Mouse (Mus musculus) gastrocnemius, postnatal 36 days (tissue): ENCODE measurements around the gene Srrm2. TPM values are rescaled to one million over a fixed set of nuclear protein-coding genes. Genes with fewer than 3 reads are reported as not detected.

Experiments used
- DNase-seq, 2 experiments: peaks; one replicate each; pipeline ENCODE4 v3.0.0; 2022
- intact Hi-C: fragments of 180-260 bp; cut with DNase I; formaldehyde crosslinking; loops from one replicate; pipeline ENCODE4 v1.15.1; 2025
- long read RNA-seq, 2 experiments: library from polyadenylated mRNA; stranded (forward); transcript quantifications; one replicate each; pipeline ENCODE4 v2.0.0; 2021
- total RNA-seq, 2 experiments: library from RNA; stranded (reverse); gene quantifications; 2 replicates each; pipeline ENCODE4 v1.2.3; 2021

The Srrm2 gene
- 100 to 1,000 TPM; 153 to 189 TPM for total RNA-seq
- long read RNA-seq, experiment 1, partial matches to known transcripts: 1 of 18 reads
- long read RNA-seq, experiment 1, other reads (novel, unspliced or antisense): 17 of 18 reads
- long read RNA-seq, experiment 2, partial matches to known transcripts: 1 of 12 reads
- long read RNA-seq, experiment 2, other reads (novel, unspliced or antisense): 10 of 12 reads

GRCm38 (mm10) chr17:23790269-23791078 lies at the start of gene Srrm2:
Srrm2 (plus strand) TSS chr17:23790532.
- intact Hi-C loops: no loop called here

GRCm38 (mm10) chr17:23740598-23741021 lies 49.7 kb upstream of the Srrm2 start, which contains the start of gene Paqr4:
Paqr4 (minus strand) TSS chr17:23740867.
- intact Hi-C loops: loop anchor here (5.0 kb wide), 1 partner anchor 57 kb away; no protein-coding TSS in a partner anchor
- DNase-seq: no peak

More at GRCm38 (mm10) chr17:23790269-23791078, at the start of gene Srrm2:
- DNase-seq: peak; percentile 43 to 45

- intact Hi-C loops: loop anchor here (5.0 kb wide), 1 partner anchor 56 kb away; no protein-coding TSS in a partner anchor
- DNase-seq: no peak
These were observed 48.7 kb upstream of the Srrm2 start for GRCm38 (mm10) chr17:23741359-23742209.

- intact Hi-C loops: loop anchor here (5.0 kb wide), 1 partner anchor 55 kb away; no protein-coding TSS in a partner anchor
- no peak for DNase-seq
These were observed 48.0 kb upstream of the Srrm2 start for GRCm38 (mm10) chr17:23742210-23742793.

GRCm38 (mm10) chr17:23742941-23743340 lies 47.4 kb upstream of the Srrm2 start:
- DNase-seq: no peak
- intact Hi-C loops: loop anchor here (5.0 kb wide), 1 partner anchor 54 kb away; no protein-coding TSS in a partner anchor

- DNase-seq: no peak
- intact Hi-C loops: loop anchor here (5.0 kb wide), 1 partner anchor 53 kb away; no protein-coding TSS in a partner anchor
These were observed 46.3 kb upstream of the Srrm2 start for GRCm38 (mm10) chr17:23744076-23744475.

GRCm38 (mm10) chr17:23744651-23745050 lies 45.7 kb upstream of the Srrm2 start:
- intact Hi-C loops: loop anchor here (5.0 kb wide), 1 partner anchor 53 kb away; no protein-coding TSS in a partner anchor
- no peak for DNase-seq

GRCm38 (mm10) chr17:23745301-23746251 lies 44.8 kb upstream of the Srrm2 start, which contains the start of gene Kremen2:
Kremen2 (minus strand) TSS chr17:23745833.
- no peak for DNase-seq
- intact Hi-C loops: no loop called here

GRCm38 (mm10) chr17:23746311-23746710 lies 44.0 kb upstream of the Srrm2 start:
- intact Hi-C loops: no loop called here
- DNase-seq: no peak

GRCm38 (mm10) chr17:23746767-23747166 lies 43.6 kb upstream of the Srrm2 start:
- intact Hi-C loops: no loop called here
- DNase-seq: no peak

- no peak for DNase-seq
- intact Hi-C loops: no loop called here
These were observed 42.9 kb upstream of the Srrm2 start for GRCm38 (mm10) chr17:23747471-23747870.

GRCm38 (mm10) chr17:23748026-23748425 lies 42.3 kb upstream of the Srrm2 start:
- no peak for DNase-seq
- intact Hi-C loops: no loop called here

- DNase-seq: peak; percentile 36 to 69
- intact Hi-C loops: no loop called here
These were observed 41.5 kb upstream of the Srrm2 start for GRCm38 (mm10) chr17:23748631-23749391.

GRCm38 (mm10) chr17:23749400-23750191 lies 40.7 kb upstream of the Srrm2 start:
- intact Hi-C loops: no loop called here
- no peak for DNase-seq

GRCm38 (mm10) chr17:23755689-23756088 lies 34.6 kb upstream of the Srrm2 start:
- intact Hi-C loops: no loop called here
- no peak for DNase-seq

GRCm38 (mm10) chr17:23757581-23757980 lies 32.8 kb upstream of the Srrm2 start:
- no peak for DNase-seq
- intact Hi-C loops: no loop called here

GRCm38 (mm10) chr17:23758801-23759200 lies 31.5 kb upstream of the Srrm2 start:
- intact Hi-C loops: no loop called here
- DNase-seq: no peak
